9 mouse cellular contexts compared by ENCODE assay signal in genomic region chr2:70337869-70338268, GRCm38 (mm10).
DNase-seq lines count a peak whose midpoint lies in the region; ATAC-seq and TF ChIP-seq lines count a peak whose summit lies in the region.
"Had no signal": no experiment of that assay in that cellular context is flagged by ENCODE, and none has a peak within 500 bp of the region (broad histone marks: within the 10 kb centered on the region; RNA-seq: fewer than 3 reads in every experiment).

No protein-coding gene starts in this region.

- TF ChIP-seq CTCF in hindbrain, postnatal 0 days (IDR thresholded peaks at IDR 0.05; ENCODE audit: low read depth), result no peak

- ATAC-seq in hindbrain, postnatal 0 days, result 0 out of 2 replicates have a peak, but pooled peaks have one; percentile 21
- no peak for ATAC-seq in hindbrain, embryonic 14.5 days (ENCODE audit: low FRiP score)
- ATAC-seq in lung, embryonic 16.5 days (ENCODE audit: low read depth), result peak; percentile 21
- ATAC-seq: forebrain, embryonic 15.5 days had no signal

- H3K36me3 ChIP-seq in hindbrain, postnatal 0 days (ENCODE audit: insufficient read depth, low read length), result no peaks in the 10 kb centered on the region
- no peaks in the 10 kb centered on the region for H3K36me3 ChIP-seq in hindbrain, embryonic 14.5 days (replicated peaks; ENCODE audit: control insufficient read depth, insufficient read depth)
- H3K36me3 ChIP-seq in lung, embryonic 16.5 days (ENCODE audit: control insufficient read depth, insufficient read depth, low read length), result no peaks in the 10 kb centered on the region
- H3K36me3 ChIP-seq: forebrain, embryonic 15.5 days had no signal

- 51% methylated on average over 9 of the region's 9 CpGs for WGBS in hindbrain, postnatal 0 days
- WGBS in hindbrain, embryonic 14.5 days, result 70% methylated on average over 9 of the region's 9 CpGs
- WGBS in lung, embryonic 16.5 days, result 12% methylated on average over 9 of the region's 9 CpGs

- H3K9ac ChIP-seq in hindbrain, postnatal 0 days (replicated peaks; ENCODE audit: low read length), result no peak overlapping the region
- H3K9ac ChIP-seq in hindbrain, embryonic 14.5 days, result no peak overlapping the region
- H3K9ac ChIP-seq in lung, embryonic 16.5 days (ENCODE audit: low read length), result peak overlapping the region; percentile 39; the same call in 1 of the 2 replicates
- H3K9ac ChIP-seq: forebrain, embryonic 15.5 days had no signal

- H3K4me3 ChIP-seq in hindbrain, postnatal 0 days (ENCODE audit: low read length), result no peak overlapping the region
- no peak overlapping the region for H3K4me3 ChIP-seq in hindbrain, embryonic 14.5 days (replicated peaks; ENCODE audit: low read length)
- no peak overlapping the region; the same call in 1 of the 2 replicates for H3K4me3 ChIP-seq in lung, embryonic 16.5 days (ENCODE audit: low read length)
- H3K4me3 ChIP-seq: forebrain, embryonic 15.5 days had no signal

- peaks cover 9% of the 10 kb centered on the region; the same call in 1 of the 2 replicates for H3K4me1 ChIP-seq in hindbrain, postnatal 0 days (ENCODE audit: insufficient read depth, low read length)
- H3K4me1 ChIP-seq in hindbrain, embryonic 14.5 days (replicated peaks; ENCODE audit: control insufficient read depth, insufficient read depth, low read length), result no peaks in the 10 kb centered on the region; the same call in 1 of the 2 replicates
- peaks cover 40% of the 10 kb centered on the region for H3K4me1 ChIP-seq in lung, embryonic 16.5 days (replicated peaks; ENCODE audit: control insufficient read depth, insufficient read depth, low read length)

- no peaks in the 10 kb centered on the region for H3K9me3 ChIP-seq in hindbrain, postnatal 0 days (ENCODE audit: low read length)
- no peaks in the 10 kb centered on the region for H3K9me3 ChIP-seq in hindbrain, embryonic 14.5 days (ENCODE audit: control insufficient read depth, low read length)
- H3K9me3 ChIP-seq in lung, embryonic 16.5 days (ENCODE audit: control insufficient read depth, low read length), result no peaks in the 10 kb centered on the region
- H3K9me3 ChIP-seq: forebrain, embryonic 15.5 days had no signal

- intact Hi-C loops in left cerebral cortex, postnatal 14 days (cut with DNase I), result no loop called here

- no peaks in the 10 kb centered on the region for H3K27me3 ChIP-seq in hindbrain, postnatal 0 days (ENCODE audit: insufficient read depth, low read length)
- H3K27me3 ChIP-seq in hindbrain, embryonic 14.5 days (ENCODE audit: control insufficient read depth, insufficient read depth, low read length), result no peaks in the 10 kb centered on the region
- no peaks in the 10 kb centered on the region for H3K27me3 ChIP-seq in lung, embryonic 16.5 days (ENCODE audit: control insufficient read depth, insufficient read depth, low read depth, low read length)
- H3K27me3 ChIP-seq: forebrain, embryonic 15.5 days had no signal

- H3K4me2 ChIP-seq in hindbrain, postnatal 0 days (ENCODE audit: low read depth, low read length), result peak overlapping the region; percentile 30
- no peak overlapping the region for H3K4me2 ChIP-seq in hindbrain, embryonic 14.5 days (replicated peaks)
- H3K4me2 ChIP-seq in lung, embryonic 16.5 days (ENCODE audit: low read depth, low read length), result peak overlapping the region; percentile 51
- H3K4me2 ChIP-seq: forebrain, embryonic 15.5 days had no signal

- DNase-seq in hindbrain, postnatal 0 days (ENCODE audit: low spot score), result no peak
- no peak for DNase-seq in hindbrain, embryonic 14.5 days (ENCODE audit: low spot score)
- DNase-seq in Muller cell, postnatal 12 days (ENCODE audit: inconsistent ontology term), result peak; percentile 20
- DNase-seq in embryo, embryonic 10.5 days (ENCODE audit: low spot score), result peak; percentile 12
- DNase-seq in left cerebral cortex, postnatal 14 days (ENCODE audit: low spot score in 2 of 2), result no peak
- DNase-seq in thymus, postnatal 25 days, result no peak
- DNase-seq: gastrocnemius, postnatal 36 days had no signal

- H3K27ac ChIP-seq in hindbrain, postnatal 0 days, result peak overlapping the region; percentile 27; the same call in 1 of the 2 replicates
- H3K27ac ChIP-seq in hindbrain, embryonic 14.5 days, result no peak overlapping the region
- peak overlapping the region; percentile 83 for H3K27ac ChIP-seq in lung, embryonic 16.5 days (ENCODE audit: low read length)
- H3K27ac ChIP-seq: forebrain, embryonic 15.5 days had no signal

Comparison
In these comparisons a context has a peak if more than half of its experiments do, and no peak if none do; other contexts are left out.
1. DNase-seq: peak in Muller cell, postnatal 12 days (single experiment) and embryo, embryonic 10.5 days (single experiment); none in hindbrain, postnatal 0 days (single experiment), hindbrain, embryonic 14.5 days (single experiment), left cerebral cortex, postnatal 14 days (0 of 2) and thymus, postnatal 25 days (single experiment).